Mouse (Mus musculus): ENCODE results near the gene Ccdc42.

Ccdc42 gene

DNA sequence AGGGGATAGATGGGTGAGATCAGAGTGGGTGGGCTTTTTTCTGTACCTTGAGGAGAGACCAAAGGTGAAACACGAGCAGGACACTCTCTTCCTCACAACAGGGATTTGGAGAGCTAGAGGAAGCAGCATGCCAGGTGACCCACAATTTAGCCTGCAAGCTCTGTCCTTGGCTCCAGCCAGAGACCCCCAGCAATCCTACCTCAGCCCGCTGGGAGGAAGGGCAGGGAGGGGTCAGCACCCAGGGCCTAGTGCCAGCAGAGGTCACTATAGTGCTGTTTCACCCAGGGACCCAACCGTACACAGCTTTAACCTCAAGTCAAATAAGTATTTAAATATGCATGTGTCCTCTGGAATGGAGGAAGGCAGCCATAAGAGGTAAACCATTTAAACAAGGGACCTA, 931 bp upstream of the Ccdc42 start:
- DNase-seq (ENCODE audit: low spot score in 2 of 2), result no peak

DNA sequence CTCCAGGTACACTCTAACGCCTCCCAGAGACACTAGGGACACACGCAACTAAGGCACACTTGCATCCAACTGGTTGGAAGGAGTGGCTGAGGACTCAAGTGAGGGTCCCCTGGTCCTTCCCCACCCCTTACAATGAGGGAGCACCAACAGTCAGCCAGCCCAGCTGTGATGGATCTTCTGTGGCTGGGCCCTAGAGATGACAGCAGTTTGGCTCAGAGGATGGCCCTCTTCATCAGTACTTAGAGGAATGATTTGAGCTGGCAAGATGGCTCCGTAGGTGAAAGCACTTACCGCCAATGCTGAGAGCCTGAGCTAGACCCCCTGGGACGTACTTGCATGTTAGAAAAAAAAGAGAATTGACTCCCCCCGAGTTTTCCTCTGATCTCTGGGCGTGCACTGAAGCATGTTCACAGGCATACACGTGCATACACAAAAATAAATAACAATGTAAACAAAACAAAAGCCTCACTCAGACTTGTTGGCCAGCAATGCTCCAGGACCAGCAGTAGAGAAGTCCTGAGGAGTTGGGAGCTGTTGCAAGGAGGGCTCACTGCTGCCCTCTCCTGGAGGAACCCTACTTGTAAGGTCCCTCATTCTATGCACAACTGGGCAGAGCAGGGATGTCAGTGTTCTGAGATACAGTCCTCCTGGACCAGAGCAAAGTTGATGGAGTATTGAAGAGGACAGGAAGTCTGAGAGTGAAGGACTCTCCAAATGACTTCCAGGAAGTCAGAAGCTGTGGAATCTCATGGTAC, 2.4 kb downstream of the Ccdc42 start:
- DNase-seq (ENCODE audit: low spot score in 2 of 2), result peak; percentile 63 to 69

DNA sequence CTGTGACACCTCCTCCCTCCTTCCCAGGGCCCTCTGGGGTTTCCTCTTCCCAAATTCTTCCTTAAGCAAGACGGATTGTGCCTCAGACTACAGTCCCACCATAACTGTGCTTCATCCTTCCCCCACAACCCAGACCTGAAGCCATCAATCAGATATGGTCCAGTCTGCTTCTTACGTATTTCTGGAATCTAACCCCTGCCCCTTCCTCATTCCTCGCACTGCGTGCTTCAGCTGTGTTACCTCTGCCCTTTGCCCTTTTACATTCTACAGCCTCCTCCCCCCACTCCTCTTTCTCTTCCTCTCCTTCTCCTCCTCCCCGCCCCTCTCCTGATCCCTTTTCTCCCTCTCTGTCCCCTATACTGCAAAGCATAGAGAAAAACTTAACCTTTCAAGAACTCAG, 4.9 kb downstream of the Ccdc42 start:
- DNase-seq (ENCODE audit: low spot score in 2 of 2), result no peak

DNA sequence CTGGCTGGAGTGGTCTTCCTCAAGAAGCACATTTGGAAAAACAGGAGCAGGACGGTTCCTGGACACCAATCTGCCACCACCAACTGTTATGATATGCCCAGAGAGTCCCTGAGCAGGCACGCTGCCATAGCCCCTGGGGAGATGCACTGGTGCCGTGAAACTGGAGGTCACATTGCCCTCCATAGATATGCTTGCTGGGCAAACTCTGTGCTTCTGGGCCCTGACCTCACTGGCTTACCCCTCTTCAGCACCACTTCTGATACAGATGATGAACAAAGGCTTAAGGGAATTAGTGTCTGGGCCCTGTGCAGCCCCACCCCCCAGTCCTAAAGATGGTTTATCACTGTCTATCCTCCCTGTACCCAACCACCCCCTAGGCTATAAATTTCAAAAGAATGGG, 6.4 kb downstream of the Ccdc42 start:
- no peak for DNase-seq (ENCODE audit: low spot score in 2 of 2)

DNA sequence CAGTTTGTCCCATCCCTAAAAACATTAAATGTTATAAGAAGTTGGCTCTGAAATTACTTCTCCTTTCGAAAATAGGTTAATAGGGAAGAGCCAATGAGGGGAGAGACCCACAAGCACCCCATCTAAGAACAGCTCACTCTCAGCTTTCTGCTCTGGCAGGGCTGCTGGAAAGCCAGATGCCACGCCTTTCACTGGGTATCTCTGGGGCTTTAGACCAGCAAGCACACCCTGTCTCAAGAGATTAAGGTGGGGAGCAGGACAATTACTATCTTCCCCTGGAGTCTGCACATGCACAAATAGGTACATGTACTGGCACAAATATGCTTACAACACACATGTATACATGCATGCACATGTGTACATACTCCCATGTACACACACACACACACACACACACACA, 11.1 kb downstream of the Ccdc42 start:
- DNase-seq (ENCODE audit: low spot score in 2 of 2), result no peak

DNA sequence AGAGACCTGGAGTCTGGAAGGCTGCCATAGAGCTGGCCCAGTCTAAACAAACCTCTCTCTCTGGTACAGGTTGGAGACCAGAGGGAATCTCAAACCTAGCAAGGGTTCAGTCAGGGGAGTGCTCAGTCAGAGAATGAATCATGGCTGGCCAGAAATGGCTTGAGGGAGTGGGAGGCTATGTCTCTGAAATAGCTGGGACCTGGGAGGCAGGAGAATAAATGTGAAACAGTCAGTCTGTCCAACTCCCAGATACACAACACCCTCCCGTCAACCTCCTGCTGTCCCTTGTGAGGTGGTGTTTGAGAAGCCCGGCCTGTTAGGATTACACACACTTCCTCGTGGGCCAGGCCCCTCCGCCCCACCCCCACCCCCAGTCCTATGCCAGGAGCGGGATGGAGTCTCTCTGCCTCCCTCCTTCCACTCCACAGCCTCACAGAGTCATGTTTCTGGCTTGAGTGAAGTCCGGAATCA, 13.8 kb downstream of the Ccdc42 start:
- peak; percentile 11 to 12 for DNase-seq (ENCODE audit: low spot score in 2 of 2)

DNA sequence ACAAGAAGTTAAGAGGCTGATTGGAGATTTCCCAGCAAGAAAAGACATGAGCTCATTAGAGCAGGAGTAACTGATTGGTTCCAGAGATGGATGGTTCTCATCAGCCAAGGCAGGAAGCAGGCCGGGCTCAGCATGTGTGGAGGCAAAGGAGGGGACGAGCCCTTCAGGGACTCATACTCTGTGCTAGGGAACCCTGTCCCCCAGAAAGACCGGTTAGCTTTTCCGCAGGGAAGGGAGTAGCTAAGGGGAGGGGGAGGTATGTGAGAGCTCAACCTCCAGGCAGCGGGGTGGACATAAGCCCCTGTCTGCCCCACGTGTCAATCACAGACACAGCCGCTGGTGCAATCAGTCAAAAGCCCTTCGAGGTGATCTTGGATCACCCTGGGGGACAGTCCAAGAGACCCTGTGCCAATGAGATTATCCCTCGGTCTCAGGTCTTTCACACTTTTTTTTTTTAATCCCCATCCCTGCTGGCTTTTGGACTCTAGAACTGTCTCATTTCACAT, 14.7 kb downstream of the Ccdc42 start:
- DNase-seq (ENCODE audit: low spot score in 2 of 2), result no peak

DNA sequence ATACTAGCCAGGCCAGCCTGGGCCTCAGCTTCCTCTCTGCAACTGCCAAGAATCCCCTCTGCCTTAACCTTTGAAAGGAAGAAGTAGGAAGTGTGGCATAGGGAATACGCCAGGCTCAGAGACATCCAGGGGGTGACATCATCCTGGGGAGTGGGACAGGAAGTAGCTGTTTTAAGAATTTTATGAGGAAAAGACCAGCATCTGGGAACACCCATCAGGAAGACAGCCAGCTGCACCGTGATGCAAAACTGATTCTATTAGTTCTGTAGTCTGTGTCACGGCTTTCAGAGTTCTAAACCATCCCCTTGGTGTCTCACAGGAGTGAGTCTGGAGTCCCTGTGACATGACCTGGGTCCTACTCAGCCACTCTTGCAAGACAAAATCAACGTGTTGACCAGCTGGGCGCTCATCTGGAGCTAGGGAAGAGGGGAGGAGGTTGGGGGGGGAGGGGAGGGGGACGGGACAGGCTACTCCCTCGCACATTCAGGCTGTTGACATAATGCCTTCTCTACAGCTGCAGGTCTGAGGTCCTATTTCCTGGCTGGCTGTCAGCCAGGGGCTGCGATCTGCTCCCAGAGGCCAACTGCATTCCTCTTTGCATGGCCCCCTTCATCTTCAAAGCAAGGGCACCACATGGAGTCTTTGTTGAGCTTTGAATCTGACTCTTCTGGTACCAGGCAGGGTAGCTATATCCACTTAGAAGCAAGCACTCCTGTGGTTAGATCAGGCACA, 15.5 kb downstream of the Ccdc42 start:
- DNase-seq (ENCODE audit: low spot score in 2 of 2), result no peak

DNA sequence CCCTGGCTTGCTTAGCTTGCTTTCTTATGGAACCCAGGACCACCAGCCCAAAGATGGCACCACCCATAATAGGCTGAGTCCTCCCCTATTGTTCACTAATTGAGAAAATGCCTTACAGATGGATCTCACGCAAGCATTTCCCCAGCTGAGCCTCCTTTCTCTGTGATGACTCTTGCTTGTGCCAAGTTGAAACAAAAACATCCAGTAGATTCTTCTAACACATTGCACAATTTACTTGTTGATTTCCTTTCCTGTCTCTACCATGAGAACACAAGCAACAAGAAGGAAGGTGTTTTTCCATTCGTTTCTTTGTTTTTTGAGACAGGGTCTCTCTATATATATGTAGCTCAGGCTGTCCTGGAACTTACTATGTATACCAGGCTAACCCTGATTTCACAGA, 20.2 kb downstream of the Ccdc42 start:
- DNase-seq (ENCODE audit: low spot score in 2 of 2), result no peak

DNA sequence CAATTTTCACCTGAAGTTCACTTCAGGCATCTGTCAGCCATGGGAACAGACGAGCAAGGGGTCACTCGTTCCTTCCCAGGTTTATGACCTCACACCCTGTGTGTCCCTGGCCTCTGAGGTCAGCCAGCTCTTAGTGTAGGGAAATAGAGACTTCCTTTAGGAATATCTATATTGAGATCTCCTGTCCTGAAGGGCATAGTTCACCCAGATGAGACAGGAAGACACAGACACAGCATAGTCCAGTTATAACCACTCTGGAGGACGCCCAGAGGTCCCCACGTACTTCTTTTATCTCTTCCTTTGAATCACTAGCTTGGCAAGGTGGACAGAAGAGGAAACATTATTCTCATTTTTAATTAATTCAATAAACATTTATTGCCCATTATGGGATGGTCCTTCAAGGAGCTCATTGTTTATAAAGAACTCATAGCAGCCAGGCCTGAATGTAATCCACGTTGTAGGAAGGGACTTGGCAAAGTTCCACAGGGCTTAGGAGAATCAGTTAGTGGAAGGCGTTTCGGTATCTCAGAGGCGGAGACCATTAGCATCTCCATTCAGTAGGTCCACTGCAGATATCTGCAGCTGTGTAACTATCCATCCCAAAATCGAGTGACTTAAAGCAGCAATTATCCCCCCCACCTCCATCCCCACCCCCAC, 23.2 kb downstream of the Ccdc42 start:
- DNase-seq (ENCODE audit: low spot score in 2 of 2), result no peak

DNA sequence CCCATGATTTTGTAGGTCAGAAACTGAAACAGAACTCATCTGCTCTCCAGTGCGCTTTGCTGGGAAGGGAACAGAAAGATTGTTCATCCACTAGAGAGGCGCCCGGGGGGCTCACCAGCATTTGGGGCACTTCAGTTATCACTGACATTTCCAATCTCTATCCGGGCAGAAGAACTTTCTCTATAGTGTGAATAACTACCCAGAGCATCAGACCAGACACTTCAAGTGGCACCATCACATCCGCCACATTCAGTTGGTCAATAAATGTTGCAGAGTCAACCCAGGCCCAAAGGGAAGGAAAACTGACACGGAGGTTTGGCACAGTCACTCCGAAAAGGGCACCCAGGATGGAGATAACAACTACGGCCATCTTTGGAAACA, 23.7 kb downstream of the Ccdc42 start:
- DNase-seq (ENCODE audit: low spot score in 2 of 2), result no peak

DNA sequence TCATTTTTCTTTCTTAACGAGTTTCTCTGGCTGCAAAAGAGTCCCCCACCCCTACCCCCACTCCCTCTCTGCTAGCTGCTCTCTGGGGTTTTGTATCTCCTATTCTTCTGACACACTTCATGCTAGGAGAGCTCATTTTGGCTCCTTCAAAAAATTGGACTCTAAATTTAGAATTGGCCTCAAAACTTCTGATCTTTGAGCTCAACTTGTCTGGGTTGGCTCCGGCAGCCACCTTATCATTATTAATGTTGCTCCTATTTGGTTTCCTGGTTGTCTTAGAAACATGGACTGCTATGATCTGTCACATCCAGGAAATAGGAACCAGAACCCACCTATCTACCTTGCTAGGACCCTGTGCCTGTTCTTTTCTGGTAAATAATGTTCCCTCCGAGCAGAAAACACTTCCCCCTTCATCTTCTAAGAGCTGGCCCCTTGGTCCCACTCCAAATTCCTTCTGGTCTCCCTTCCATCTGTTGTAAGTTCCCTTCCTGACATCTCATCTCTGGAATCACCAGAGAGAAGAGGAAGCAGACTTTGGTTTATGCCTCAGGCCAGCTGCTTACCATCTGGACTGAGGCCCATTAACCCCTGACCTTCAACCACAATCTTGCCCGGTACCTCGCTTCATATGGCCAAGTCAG, 26.4 kb downstream of the Ccdc42 start:
- no peak for DNase-seq (ENCODE audit: low spot score in 2 of 2)

DNA sequence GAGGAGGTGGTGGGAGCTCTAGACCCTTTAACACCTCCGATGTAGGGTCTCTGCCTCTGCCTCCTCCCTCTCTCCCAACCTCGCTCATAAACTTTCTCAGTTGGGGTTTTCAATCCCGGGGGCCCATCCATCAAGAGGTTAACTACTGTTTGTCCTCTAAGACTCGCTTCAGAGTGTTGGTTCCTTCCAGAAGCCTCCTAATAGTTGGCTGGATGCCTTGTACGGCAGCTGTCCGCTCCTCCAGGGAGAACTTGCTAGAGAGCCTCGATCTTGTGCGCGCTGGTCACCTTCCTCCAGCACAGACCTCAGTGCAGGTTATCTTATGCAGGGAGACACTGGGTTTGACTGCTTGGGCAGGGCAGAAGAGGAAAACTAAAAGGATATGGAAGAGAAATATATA, 35.9 kb downstream of the Ccdc42 start:
- no peak for DNase-seq (ENCODE audit: low spot score in 2 of 2)

DNA sequence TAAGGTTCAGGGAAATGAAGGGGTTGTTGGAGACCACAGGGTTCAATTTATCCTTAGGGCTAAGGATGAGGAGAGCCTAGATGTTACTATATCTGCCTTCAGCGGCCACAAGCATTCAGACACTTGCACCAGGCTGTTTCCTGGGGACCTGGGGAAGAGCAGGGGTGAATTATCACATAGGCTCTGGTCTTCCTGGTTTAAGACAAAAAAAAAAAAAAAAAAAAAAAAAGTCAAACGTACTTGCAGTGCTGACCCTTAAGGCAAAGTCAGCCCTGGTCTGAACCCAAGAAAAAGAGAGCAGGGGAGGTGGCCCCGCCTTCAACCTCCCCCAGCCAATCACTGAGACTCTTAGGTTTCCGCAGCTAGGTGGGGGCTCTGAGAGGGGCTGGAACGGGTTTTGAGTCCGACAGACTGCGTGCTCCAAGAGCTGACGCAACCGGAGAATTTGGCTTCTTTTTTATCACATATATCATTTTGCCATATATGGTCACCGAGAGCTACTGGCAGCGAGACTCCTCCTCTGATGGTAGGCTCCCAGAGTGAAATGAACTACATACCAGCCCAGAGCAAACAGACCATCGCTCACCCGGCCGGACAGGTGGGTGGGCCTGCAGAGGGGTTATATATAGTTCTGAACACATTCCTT, 36.5 kb downstream of the Ccdc42 start:
- DNase-seq (ENCODE audit: low spot score in 2 of 2), result peak; percentile 51 to 71

DNA sequence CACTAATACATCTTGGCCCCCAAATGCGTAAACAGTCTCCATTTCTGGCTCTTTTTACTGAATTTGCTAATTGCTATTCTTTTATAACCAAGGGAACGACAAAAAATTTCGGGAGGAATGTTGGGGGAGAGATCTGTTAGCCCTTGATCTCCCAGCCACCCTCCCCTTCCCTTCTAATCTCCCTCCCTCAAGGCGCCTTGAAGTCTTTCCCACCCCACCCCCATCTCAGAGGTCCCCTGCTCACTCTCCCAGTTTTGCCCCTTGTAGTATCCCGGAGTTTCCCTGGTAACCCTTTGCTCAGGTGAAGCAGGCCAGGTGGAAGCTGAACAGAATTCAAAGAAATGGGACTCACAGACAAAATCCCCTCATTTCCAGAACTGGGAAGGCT, 37.0 kb downstream of the Ccdc42 start:
- DNase-seq (ENCODE audit: low spot score in 2 of 2), result no peak

DNA sequence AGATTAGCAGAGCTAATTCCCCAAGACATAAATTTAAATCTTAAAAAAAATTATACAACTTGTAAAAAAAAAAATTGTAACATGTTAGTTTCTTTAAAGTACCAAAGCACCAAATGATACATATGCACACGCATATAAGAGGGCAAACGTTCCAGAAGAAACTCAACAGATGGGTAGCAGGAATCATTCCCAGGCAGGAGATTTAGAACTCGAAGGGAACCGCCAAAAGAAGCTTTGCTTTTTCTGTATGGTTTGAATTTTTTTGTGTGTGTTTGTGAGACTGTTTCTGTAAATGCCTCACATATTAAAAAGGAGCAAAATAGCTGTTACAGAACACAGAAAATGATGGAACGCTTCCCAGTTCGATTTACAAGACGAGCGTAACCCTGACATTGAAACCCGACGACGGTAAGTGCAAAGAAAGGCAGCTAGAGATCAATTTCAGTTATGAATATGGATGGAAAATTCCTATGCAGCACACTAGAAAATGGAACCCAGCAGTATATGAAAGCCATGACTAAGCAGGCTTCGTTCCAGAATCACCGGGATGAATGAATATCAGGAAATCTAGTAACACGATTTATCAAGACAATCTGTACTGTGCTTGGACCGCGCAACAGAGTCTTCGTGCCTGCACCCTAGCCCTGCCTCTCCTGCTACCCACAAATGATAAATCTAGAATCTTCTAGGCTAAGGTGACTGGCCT, 44.9 kb downstream of the Ccdc42 start:
- DNase-seq (ENCODE audit: low spot score in 2 of 2), result peak in 1 of 2 experiments; percentile 19

DNA sequence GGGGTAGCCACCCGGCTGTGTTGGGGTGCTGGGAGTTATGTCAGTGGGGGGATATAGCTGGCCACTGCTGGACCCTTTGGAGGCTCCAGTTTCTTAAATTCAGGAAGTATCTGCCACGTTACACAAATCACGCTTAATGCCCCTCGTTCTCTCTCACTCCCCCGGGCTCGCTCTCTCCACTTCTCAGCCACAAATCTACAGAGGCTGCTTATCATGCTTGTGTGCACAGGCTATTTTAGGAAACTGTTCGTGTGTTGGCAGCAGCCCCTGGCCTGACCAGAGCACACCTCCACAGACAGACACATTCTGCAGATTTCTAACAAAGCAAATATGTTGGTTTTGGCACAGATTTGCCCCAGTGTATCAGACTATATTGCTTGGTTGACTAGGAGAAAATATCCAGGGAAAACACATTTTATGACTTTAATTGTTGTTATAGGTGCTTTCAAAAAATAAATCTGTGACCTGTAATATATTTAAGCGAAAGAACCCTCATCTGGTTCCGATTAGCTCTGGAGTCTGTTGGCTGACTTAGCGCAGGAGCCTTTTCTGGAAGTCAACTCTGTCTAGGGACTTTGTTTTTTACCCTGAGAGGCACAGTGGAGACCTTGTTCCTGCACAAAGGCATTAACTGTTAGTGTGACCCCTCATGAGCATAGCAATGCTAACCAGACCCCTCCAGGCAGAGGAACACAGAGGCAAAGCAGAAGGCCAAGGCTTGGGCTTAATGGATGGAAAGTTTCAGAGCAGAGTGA, 51.2 kb downstream of the Ccdc42 start:
- no peak for DNase-seq (ENCODE audit: low spot score in 2 of 2)

DNA sequence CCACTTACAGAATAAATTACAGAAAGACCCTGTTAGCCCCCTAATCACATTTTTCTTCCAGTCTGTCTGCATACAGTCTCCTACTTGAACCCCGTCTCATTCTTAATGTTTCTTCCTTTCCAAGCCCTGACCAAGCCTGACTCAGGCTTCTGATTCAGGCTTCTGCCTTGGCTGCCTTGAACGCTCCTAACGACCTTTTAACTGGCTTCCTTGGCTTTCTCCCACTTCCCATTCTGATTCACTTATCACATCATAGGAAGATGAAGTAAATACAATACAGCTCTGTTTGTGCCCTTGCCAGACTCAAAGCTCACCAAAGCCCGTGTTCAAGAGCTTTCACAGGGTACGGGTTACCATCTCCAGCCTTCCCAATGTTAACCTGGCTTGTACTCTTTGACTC, 54.5 kb downstream of the Ccdc42 start:
- DNase-seq (ENCODE audit: low spot score in 2 of 2), result no peak

DNA sequence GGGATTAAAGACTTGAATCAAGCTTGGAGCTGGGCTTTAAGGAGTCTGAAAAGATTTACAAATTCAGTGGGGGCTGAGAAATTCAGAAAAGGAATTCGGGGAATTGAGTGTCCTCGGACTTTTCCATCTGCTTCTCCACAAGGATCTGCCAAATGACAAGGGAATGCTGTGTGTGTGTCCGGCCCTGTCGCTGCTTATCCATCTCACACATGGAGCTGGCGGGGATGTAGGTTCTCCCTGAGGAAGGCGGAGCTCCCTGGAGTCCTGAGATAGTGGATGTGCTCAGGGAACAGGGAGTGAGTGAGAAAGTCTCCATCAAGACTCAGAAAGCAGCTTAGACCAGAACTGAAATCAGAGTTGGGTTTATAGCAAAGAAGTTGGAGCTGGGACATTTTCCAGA, 58.0 kb downstream of the Ccdc42 start:
- DNase-seq (ENCODE audit: low spot score in 2 of 2), result no peak

Data from right cerebral cortex, postnatal 36 days (tissue).